Mouse (Mus musculus) olfactory bulb, adult 2 months (tissue): ENCODE data around the gene Palm3. TPM values are rescaled to one million over a fixed set of nuclear protein-coding genes. Genes with fewer than 3 reads are reported as not detected.
"Not testable (repeated sequence)": the region's sequence is repeated elsewhere in the genome, so short reads cannot be mapped to it uniquely, and the experiment has no call there.

Experiments used
- H3K27ac ChIP-seq: fragments of 200-500 bp; 2 replicates; pipeline ENCODE4 v1.5.1; 2012; ENCODE audit warnings: low read depth, low read length; ENCODE audit not compliant: insufficient read depth
- H3K4me1 ChIP-seq: fragments of 200-500 bp; 2 replicates; pipeline ENCODE4 v1.6.1; 2012; ENCODE audit warnings: low read length; ENCODE audit not compliant: control insufficient read depth, insufficient read depth
- H3K4me3 ChIP-seq: fragments of 200-500 bp; 2 replicates; pipeline ENCODE4 v1.5.1; 2012; ENCODE audit warnings: mild to moderate bottlenecking, low read depth, low read length, moderate library complexity; ENCODE audit not compliant: insufficient read depth
- CTCF ChIP-seq: fragments of 200-500 bp; IDR thresholded peaks from 2 replicates; pipeline ENCODE4 v1.5.1; 2012; ENCODE audit warnings: low read depth, mild to moderate bottlenecking, low read length, moderate library complexity; ENCODE audit not compliant: insufficient read depth
- POLR2A ChIP-seq: fragments of 200-500 bp; IDR thresholded peaks from 2 replicates; pipeline ENCODE4 v1.6.1; 2012; ENCODE audit warnings: mild to moderate bottlenecking, low read depth, low read length, moderate library complexity; ENCODE audit not compliant: insufficient read depth
- WGBS: fragments of 180-500 bp; shearing (Covaris S2); methylation state at CpG from one replicate; pipeline ENCODE4 v1.1.7; 2018; 5-methylcytosine and 5-hydroxymethylcytosine counted together
- polyA plus RNA-seq: library from polyadenylated mRNA; stranded (reverse); fragments of >200 nt; gene quantifications from 2 replicates; pipeline ENCODE4 v1.2.4, GENCODE M21; 2012; ENCODE audit warnings: low replicate concordance; ENCODE audit not compliant: missing spikeins, insufficient read depth, insufficient read length

The Palm3 gene
- polyA plus RNA-seq, 1 experiment = not detected

DNA sequence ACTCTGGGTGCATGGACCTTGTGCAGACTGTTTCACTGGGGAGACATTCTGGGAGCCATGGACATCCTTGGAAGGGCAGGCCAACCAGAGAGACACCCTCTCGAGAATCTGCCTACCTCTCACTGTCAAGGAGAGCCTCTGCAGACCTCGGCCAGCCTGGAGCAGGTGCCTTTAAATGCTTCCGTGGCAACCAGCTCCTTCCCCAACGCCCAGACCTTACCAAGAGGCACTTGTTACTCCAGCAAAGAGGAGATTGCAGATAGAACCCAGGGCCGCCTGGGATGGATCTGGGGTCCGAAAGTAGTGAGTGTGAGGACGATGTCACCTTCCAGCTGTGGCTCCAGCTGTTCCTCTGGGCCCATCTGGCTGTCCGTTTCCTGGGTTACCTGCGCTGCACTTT is 43.1 kb upstream of the Palm3 start:
- TF ChIP-seq POLR2A (no peak), CTCF (no peak)
- Histone ChIP-seq H3K4me3 (no peak overlapping the region), H3K27ac (no peak overlapping the region), H3K4me1 (peaks cover 35% of the 10 kb centered on the region)
- whole genome bisulfite sequencing = 62% methylated on average over 9 of the region's 9 CpGs

DNA sequence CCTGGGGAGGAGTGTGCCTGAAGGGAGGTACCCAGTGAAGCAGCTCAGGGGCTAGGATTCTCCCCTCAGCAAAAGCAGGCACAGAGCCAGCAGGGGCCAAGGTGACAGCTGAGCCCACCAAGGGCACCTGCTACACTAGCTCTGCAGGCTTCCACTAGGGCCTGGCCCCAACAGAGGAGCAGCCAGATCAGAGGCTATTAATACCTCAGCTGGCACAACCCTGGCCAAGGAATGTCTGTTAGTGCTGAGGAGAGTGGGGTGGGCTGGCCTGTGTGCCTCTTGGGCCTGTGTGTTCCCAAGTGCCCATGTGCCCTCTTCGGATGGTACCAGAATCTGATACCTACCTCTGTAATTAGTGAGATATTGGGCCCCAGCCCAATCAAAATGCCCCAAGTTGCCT is 41.0 kb upstream of the Palm3 start:
- Histone ChIP-seq H3K4me3 (no peak overlapping the region), H3K27ac (no peak overlapping the region), H3K4me1 (peaks cover 24% of the 10 kb centered on the region)
- TF ChIP-seq CTCF (no peak), POLR2A (no peak)
- WGBS = 79% methylated on average over 1 of the region's 1 CpGs

GRCm38 (mm10) chr8:83980845-83981244 is 40.4 kb upstream of the Palm3 start:
- no peak for TF ChIP-seq CTCF
- 44% methylated on average over 8 of the region's 8 CpGs for WGBS
- Histone ChIP-seq H3K4me1 (peaks cover 24% of the 10 kb centered on the region), H3K27ac (no peak overlapping the region), H3K4me3 (no peak overlapping the region)

- no peak overlapping the region for H3K27ac ChIP-seq
- no peak for TF ChIP-seq POLR2A
- no peak for TF ChIP-seq CTCF
- H3K4me1 ChIP-seq = peaks cover 20% of the 10 kb centered on the region
- WGBS = 91% methylated on average over 7 of the region's 7 CpGs
- no peak overlapping the region for H3K4me3 ChIP-seq
Observed at GRCm38 (mm10) chr8:83981533-83981932, 39.7 kb upstream of the Palm3 start.

DNA sequence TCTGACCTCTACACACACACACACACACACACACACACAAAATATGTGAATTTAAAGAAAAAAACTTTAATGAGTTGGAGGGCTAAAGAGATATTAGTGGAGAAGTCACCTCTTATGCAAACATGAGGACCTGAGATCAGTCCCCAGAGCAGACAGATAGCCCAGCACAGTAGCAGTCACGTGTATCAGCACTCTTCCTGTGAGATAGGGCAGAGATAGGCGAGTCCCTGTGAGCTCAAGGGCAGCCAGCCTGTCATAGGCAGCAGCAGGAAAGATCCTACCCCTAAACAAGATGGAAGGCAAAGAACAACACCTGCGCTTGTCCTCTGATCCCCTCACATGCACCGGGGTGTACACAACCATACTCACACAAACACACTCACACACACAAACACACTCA is 38.8 kb upstream of the Palm3 start:
- Histone ChIP-seq H3K4me1 (peaks cover 11% of the 10 kb centered on the region), H3K27ac (no peak overlapping the region), H3K4me3 (no peak overlapping the region)
- 90% methylated on average over 4 of the region's 4 CpGs for WGBS
- TF ChIP-seq CTCF (no peak), POLR2A (no peak)

DNA sequence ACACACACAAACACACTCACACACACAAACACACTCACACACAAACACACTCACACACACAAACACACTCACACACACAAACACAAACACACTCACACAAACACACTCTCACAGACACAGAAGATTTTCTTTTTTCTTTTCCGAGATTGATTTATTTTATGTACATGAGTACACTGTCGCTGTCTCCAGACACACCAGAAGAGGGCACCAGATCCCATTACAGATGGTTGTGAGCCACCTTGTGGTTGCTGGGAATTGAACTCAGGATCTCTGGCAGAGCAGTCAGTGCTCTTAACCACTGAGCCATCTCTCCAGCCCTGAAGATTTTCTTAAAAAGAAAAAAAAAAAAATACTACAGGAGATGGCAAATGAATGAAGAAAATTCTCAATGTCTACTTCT is 38.0 kb upstream of the Palm3 start:
- 95% methylated on average over 2 of the region's 2 CpGs for WGBS
- H3K4me3 ChIP-seq, H3K27ac ChIP-seq, H3K4me1 ChIP-seq: not testable (repeated sequence)

GRCm38 (mm10) chr8:83989243-83989642 is 32.0 kb upstream of the Palm3 start:
- TF ChIP-seq CTCF = no peak
- TF ChIP-seq POLR2A = no peak
- no peaks in the 10 kb centered on the region for H3K4me1 ChIP-seq
- WGBS = 85% methylated on average over 7 of the region's 7 CpGs
- H3K27ac ChIP-seq = no peak overlapping the region
- H3K4me3 ChIP-seq = no peak overlapping the region

DNA sequence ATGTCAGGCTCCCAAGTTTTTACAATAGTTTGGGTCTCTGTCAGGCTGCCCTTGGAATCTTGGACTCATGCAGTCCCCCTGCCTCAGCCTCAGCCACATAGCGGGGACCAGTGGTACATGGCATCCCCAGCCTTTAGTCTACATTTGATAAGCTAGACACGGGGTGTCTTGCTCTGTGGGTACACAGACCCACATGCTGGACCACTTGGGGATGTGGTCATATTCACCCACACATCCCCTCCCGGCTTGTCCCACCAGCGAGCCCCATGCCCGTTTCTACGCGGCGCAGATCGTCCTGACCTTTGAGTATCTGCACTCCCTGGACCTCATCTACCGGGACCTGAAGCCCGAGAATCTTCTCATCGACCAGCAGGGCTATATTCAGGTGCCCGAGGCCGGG is 31.1 kb upstream of the Palm3 start:
- TF ChIP-seq POLR2A (no peak), CTCF (no peak)
- no peak overlapping the region for H3K4me3 ChIP-seq
- no peaks in the 10 kb centered on the region for H3K4me1 ChIP-seq
- H3K27ac ChIP-seq = no peak overlapping the region
- 95% methylated on average over 14 of the region's 14 CpGs for WGBS

GRCm38 (mm10) chr8:83992488-83992887 is 28.8 kb upstream of the Palm3 start:
- H3K4me1 ChIP-seq = no peaks in the 10 kb centered on the region
- no peak overlapping the region for H3K4me3 ChIP-seq
- TF ChIP-seq CTCF (no peak), POLR2A (no peak)
- 91% methylated on average over 2 of the region's 2 CpGs for WGBS
- no peak overlapping the region for H3K27ac ChIP-seq

DNA sequence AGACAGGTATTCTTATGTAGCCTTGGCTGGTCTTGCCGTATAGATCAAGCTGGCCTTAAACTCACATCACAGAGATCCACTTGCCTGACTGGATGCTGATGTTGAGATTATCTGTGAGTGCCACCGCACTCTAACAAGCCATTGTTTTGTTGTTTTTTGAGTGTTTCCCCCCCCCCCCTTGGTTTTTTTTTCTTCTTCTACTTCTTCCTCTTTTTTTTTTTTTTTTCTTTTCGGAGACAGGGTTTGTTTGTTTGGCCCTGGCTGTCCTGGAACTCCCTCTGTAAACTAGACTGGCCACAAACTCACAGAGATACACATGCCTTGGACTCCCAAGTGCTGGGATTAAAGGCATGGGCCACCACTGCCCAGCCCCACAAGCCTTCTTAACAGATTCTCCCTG is 27.2 kb upstream of the Palm3 start:
- Histone ChIP-seq H3K27ac (no peak overlapping the region), H3K4me1 (peaks cover 7% of the 10 kb centered on the region), H3K4me3 (no peak overlapping the region)
- TF ChIP-seq CTCF (no peak), POLR2A (no peak)
- WGBS = 80% methylated on average over 3 of the region's 3 CpGs

DNA sequence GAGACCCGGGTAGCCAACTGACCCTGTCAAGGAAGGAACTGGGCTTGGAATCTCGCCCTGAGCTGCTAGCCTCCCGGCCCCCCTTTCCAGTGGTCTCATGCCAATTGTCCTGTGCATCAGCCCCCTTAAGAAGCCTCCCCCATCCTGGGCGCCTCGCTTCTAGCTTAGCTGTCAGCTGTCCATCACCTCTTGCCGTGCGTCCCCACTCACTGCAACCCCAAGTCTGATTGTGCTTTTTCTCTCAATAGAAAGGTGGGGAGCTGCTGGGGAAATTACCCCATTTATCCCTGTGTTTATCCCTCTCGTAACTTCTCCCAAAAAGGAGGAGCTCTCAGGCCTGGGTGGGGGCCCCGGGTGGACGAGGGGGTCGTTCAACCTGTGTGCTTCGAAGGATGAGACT is 25.3 kb upstream of the Palm3 start:
- 27% methylated on average over 12 of the region's 12 CpGs for WGBS
- no peak overlapping the region for H3K4me3 ChIP-seq
- TF ChIP-seq CTCF = no peak
- no peak for TF ChIP-seq POLR2A
- peaks cover 12% of the 10 kb centered on the region for H3K4me1 ChIP-seq
- no peak overlapping the region for H3K27ac ChIP-seq
